Mouse (Mus musculus): ENCODE results near the gene Prr15. TPM values are rescaled to one million over a fixed set of nuclear protein-coding genes. Genes with fewer than 3 reads are reported as not detected.

The Prr15 gene
- total RNA-seq, 2 experiments from 2014 or later = 0.61 to 0.64 TPM

DNA sequence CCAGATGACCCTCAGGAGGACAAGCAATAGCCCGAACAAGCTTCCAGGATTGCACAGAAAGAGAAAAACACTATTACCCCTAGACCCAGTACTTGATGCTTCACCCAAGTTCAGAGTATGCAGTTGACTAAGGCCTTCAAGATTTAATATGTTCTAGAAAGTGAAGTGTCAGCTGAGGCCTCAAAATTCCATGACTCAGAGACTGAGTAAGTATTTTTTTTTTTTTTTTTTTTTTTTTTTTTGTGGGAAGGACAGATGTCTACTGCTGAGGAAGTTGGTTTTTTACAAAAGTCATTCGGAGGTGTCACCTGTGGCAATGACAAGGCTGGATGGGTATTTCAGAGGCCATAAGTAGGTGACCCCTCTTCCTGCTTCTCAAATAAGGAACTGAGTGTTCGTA lies 4.0 kb downstream of the Prr15 start:
- intact Hi-C loops (cut with DNase I) = loop anchor here (5.0 kb wide), 1 partner anchor 72 kb away; no protein-coding TSS in a partner anchor
- DNase-seq = no peak

DNA sequence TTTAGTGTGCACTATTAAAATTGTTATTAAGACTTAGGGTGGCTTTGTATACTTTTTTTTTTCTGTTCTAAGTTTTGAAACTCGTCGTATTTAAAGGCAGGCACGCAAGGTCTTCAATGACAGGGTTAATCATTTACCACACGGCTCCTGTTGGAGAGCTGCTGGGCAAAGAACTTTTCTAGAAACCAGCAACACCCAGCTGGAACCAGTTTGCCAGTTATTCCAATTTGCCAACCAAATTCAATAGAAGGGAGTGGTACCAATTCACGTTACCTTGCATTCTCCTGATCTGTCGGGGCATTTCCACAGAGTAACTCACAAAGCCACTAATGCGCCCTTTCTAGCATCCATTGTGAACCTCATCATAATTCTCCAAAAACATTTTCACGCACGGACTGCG lies 4.5 kb downstream of the Prr15 start:
- DNase-seq = no peak
- intact Hi-C loops (cut with DNase I) = loop anchor here (2.0 kb wide), 1 partner anchor 39 kb away; no protein-coding TSS in a partner anchor

DNA sequence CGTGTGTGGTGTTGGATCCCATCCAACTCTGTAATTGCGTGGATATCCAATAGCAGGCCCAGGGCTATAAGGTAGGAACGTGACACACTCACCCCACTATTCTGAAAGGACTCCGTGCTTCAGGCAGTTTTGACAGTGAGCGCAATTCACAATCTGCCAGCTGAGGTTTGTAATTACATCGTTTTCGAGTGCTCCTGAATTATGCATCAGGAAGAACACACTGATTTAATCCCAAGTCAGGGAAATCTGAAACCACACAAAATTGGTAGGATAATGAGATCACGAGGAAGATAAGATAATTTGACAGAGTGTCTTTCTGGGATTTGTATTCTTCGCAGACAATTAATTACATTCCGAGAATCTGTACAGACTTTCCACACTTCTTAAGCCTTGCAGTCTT lies 6.1 kb downstream of the Prr15 start:
- intact Hi-C loops (cut with DNase I) = loop anchor here (2.0 kb wide), 1 partner anchor 37 kb away; no protein-coding TSS in a partner anchor
- no peak for DNase-seq

DNA sequence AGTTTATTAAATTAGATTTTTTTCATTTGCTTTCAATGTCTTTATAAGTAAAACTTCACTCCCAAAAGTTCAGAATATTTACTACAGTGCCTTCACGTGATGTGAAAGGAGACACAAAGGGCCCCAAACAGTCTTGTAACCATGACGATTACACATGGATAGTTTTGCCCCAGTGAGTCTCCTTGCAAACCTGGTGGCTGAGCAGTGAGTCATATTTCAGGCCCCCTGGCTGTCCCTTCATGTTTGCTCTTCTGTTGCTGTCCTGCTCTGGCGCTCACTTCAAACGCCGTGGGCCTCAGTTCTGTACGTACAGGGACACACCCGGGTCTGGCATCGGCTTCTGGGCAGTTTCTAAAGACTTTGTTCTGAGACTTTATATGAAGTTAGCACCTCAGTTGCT lies 6.6 kb downstream of the Prr15 start:
- no peak for DNase-seq
- intact Hi-C loops (cut with DNase I) = no loop called here

DNA sequence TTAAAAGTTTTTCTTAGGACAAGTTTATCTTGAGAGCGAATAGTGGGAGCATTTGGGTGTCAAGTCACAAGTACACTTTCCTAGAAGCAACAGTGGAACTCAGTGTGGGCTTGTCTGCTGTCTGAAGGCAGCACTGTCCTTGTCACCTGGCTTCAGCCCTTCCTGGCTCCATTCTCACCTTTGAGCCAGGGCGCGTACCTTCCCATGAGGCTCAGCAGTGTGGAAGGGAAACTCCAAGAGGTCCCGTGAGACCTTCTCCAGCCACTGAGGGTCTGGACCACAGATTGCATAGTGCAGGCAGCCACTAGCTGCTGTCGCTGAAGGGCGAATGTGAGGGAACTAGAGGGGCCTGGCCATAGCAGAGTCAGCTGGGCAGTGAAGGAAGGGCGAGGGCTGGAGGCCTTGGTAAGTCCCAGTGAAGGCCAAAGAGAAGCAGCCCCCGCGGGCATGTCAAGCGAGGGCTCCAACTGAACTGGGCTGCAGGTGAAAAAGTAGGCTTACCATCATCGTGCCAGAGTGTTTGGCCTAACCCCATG lies 7.5 kb downstream of the Prr15 start:
- intact Hi-C loops (cut with DNase I) = no loop called here
- DNase-seq = no peak

DNA sequence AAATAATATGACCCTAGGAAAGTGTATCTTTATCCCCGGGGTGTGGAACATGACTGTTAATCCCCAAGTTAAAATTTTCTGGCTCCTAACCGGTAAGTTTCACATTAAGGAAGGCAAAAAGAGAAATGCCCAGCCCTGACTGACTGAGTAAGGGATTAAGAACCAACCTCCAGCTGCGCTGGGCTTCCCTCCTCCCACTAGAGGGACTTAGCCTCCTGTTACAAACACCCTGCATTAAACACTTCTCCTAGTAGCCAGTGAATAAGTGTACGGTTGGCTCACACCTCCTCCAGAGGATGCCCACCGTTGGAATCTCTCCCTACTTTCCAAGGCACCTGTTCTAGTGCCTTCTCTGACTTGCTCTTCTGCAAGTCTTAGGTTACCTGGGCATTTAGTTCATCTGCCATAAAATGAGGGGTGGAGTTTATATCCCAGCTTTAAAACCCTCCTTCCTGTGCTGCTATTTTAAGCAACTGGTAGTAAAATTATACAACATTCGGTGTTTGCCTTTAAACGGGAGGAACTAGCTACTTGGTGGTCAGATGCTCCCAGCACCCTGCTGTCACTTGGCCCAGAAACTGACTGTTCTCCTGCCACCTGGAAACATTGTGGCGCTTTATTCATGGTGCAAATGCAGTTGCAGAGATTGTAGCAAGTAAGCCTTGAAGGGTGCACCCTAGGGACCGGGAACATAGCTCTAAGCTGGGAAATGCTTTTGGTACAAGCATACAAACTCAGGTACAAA lies 8.2 kb downstream of the Prr15 start:
- intact Hi-C loops (cut with DNase I) = no loop called here
- no peak for DNase-seq

DNA sequence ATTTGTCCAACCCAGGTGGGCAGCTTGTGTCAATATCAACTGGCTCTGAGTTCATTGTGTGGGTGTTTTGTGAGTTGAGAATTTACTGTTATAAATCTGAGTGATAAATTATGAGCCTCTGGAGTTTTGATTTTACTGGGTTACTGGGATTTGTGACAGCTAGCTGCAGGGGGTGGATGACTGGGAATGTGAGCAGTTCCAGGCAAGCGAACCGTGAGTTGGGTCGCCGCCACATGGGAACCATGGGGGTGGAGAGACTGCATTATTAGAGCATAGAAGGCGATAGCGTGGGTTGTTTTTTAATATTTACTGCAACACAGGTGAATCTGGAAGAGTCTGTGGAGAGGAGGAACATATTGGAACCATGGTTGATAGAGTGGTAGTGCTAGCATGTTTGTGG lies 11.7 kb downstream of the Prr15 start:
- intact Hi-C loops (cut with DNase I) = no loop called here
- DNase-seq = no peak

DNA sequence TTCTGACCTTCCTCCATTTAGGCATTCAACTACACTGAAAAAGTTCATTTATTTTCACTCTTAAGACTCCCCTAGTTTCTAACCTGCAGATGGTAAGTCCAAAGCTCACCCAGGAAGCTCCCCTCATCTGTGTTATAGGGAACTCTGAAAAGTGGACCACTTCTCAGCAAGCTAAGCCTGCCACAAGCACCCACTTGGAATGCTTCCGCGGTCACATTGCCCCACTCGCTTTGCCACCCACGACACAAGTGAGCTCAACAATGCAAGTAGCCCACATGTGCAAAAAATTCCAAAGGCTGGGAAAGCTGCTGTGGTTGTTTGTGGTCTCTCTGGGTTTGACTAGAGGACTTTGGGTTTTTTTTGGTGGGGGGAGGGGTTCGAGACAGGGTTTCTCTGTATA lies 15.5 kb downstream of the Prr15 start:
- intact Hi-C loops (cut with DNase I) = no loop called here
- no peak for DNase-seq

DNA sequence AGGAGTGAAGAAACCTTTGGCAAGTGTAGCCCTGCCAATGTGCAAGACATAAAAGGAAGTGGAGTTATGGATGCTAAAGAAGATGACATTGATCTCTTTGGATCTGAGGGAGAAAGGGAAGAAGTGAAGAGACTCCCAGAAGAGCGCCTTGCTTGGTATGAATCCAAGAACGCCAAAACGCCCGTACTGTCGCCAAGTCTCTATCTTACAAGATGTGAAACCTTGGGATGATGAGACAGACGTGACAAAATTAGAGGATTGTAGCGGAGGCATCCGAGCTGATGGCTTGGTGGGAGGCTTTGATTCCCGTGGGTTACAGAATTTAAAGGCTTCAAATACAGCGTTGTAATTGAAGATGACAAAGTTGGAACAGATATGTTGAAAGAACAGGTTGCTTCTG lies 16.6 kb downstream of the Prr15 start:
- intact Hi-C loops (cut with DNase I) = no loop called here
- DNase-seq = no peak

DNA sequence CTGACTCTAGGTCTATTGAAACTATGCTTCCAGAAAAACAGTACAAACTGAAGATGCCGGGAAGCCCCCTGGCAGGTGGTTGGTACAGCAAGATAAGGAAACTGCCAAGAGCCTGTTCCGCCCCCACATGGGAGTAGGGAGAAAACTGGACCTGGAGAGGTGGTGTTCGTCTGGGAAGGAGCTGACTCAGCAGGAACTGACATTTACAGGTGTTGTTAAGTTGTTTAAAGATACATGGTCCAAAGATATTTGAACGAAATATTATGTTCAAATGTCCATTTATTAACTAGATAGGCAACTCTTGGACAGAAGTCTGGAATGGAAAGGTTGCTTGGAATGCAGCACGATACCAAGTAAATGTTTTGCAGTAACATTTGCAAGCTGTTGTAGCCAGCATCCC lies 26.2 kb downstream of the Prr15 start:
- intact Hi-C loops (cut with DNase I) = no loop called here

DNA sequence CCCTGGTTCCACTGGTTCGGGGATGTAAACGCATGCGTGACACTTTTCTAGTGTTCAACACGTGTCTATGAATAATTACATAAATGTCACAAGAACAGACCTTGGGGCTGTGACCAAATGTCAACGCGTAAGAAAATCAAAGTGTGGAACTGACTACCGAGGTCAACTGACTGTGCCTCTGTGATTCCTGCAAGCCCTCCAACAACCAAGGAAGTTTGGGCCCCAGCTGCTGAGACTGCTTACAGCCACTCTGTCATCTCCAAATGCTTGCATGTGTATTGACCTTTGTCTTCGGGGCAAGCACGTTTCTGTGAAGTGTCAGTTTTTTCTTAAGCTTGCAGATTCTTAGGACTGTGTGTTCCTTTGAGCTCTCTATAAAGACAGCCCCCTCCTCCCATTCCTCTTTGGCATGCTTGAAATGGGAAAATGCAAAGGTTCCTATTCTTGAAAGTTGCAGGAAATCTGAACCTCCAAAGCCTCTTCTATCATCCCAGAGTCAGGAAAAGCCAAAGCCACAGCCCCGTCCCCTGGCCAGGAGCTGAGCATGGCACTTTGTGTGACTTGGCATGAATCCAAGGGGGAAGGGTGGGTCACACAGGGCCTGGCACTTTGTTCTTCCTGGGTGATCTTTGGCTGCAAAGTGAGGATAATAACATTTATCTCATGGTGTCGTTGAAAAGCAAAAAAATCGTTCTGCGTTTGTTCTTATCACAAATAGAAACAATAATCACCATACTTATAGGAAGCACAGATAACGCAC lies 27.5 kb downstream of the Prr15 start:
- intact Hi-C loops (cut with DNase I) = no loop called here
- DNase-seq = no peak

More for the DNA sequence above, 26.2 kb downstream of the Prr15 start:
- no peak for DNase-seq

DNA sequence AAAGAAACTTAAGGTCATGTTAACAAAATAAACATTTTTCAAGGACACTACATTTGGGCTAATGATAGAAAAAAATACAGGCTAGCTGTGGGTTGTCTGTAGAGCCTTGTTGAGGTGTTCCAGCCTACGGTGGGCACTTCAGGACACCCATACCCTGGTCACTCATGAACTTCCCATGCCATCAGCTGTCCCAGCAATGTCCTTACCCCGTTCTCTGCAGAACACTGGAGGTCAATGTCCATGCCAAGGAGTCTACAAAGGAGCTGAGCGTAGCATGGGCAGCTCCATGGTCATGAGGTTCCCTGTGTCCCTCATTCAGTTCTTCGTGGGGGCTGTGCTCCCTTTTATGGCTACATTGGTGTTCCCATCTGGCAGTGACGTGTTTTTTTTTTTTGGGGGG lies 28.1 kb downstream of the Prr15 start:
- intact Hi-C loops (cut with DNase I) = no loop called here
- no peak for DNase-seq

DNA sequence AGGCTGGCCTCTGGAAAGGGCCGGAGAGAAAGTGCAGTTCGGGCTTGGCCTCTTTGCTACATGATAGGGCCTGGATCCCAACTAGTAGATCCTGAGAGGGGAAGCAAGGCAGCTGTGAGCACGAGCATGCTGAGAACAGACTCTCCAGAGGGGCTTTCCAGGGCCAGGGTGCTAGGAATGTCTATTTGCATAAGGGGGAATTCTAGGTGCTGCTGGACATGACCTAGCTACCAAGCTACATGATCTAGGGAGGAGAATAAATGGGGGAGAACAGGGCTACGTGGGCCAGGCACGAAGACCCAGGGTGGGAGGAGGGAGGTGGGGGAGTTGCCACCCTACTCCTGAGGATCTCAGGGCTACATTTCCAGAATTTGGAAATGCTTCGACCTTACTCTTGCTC lies 30.0 kb downstream of the Prr15 start:
- intact Hi-C loops (cut with DNase I) = no loop called here
- DNase-seq = no peak

DNA sequence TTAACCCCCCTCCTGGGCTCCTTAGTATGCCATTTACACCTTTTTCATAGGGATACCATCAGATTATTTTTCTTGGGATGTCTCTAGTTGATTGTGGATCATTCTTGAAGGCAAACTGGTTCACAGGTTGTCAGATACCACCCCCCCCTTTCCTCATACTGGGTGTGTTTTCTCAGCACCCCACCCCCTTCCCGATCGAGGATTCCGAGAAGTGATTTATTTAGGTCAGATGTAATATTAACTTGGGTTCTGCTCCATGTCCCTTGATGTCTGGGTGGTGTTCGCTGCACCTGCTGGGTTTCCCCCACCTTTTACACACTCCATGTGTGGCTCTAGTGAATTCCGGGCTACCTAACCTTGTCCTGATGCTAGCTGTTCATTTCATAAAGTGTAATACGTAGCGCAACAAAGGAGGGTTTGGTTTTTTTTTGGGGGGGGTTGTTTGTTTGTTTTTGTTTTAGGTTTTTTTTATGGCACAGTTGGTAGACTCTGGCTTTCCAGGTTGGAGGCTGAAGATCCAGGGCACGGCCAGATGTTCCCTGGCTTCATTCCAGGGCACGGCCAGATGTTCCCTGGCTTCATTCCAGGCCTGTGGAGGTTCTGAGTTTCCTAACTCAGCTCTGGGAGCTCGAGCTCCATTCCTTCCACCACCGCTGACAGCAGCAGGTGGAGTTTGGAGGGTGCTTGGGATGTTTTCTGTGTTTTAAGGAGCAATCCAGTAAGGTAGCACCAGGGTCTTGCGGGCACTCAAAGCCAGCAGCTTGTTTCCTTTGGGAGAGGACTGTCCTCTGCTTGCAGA lies 37.1 kb downstream of the Prr15 start:
- intact Hi-C loops (cut with DNase I) = no loop called here
- DNase-seq = no peak

DNA sequence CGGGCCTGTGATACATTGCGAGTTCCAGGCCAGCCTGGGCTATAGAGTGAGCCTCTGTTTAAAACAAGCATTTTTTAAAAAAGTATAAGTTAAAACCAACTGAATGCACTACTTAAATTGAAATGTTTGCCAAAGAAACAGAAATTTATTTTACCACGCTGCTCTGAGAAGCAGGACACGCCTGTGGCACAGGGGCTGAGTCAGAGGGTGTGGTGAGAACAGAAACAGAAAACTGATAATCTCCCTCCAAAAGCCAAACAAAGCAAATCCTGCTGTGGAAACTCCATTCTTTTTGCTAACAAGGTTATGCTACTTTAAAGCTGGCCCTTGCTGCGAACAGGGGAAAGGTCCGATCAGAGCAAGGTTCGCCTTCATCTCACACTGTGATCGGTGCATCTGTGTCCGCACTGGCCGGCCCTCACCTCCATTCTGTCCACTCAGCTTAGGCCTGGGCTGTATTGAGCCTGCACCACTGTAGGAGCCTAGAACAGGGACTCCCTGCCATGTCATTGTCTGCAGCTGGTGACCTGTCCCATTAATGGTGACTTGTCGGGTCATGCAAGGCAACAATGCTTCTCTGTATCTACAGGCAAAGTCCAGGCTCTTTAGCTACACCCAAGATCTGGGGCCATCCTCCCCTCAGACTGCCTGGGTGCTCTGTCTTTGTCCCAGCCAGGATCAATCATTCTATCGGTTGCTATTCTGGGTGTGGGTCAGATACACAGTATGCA lies 38.9 kb downstream of the Prr15 start:
- DNase-seq = no peak
- intact Hi-C loops (cut with DNase I) = no loop called here

DNA sequence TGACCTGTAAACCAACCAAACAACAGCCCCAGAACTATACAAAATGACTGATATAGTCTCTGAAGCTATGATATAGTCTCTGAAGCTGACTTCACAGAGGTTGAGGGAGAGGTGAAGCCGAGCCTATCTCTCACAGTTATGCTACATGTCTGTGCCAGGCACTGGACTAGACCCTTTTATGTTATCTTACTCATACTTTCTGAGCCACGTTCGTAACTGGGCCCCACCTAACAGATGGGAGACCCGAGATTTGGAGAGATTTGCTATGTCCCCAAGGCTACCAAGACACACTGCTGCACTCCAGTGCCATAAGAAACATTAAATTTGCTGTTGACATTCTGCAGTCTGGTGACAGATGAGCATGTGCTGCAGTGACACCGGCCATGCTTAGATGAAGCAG lies 41.0 kb downstream of the Prr15 start:
- no peak for DNase-seq
- intact Hi-C loops (cut with DNase I) = no loop called here

DNA sequence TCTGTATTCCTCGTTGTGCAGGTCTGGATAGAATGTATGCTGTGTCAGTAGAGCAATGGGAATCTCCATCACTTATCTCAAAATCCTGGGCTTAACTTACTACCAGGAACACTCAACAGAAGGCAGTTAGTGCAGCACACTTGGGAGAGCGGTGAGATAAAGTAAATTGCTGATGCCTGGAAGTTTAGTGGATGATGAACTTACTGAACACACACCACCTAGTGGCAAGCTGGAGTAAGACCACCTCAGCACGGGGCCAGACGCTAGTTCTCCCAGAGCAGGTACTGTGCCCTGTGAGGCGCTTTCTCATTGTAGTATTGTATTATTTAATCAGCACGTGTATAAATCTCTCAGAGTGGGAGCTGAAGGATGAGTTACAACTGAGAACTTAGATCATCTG lies 42.4 kb downstream of the Prr15 start:
- DNase-seq = no peak
- intact Hi-C loops (cut with DNase I) = loop anchor here (2.0 kb wide), 2 partner anchors 37 to 113 kb away; no protein-coding TSS in a partner anchor

DNA sequence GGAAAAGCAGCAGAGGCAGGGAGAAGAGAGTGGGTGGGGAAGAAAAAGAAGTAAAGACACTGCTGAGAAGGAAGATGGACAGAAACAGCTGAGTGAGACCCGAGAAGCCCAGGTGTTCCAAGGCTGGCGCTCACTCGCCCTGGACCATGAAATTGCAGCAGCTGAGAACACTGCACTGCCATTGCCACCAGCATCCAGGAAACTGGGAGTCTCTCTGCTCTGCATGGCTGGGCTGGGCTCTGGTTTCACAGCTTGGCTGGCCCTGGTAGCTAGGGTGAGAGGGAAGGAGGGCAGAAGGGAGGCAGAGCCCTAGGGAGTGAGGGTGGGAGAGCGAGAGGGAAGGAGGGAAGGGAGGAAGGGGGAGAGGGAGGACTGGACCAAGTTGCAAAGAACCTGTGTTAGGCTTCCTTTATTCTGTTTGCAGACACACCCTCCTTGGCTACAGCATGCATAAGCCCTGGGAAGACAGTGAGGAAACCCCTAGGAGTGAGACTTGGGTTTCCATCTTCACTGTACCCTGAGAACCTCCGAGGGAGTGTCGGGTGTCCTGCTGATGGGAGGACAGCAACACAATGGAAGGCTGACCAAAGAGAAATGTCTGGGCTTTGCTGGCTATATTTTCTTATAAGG lies 44.4 kb downstream of the Prr15 start:
- DNase-seq = peak; percentile 37 to 39
- intact Hi-C loops (cut with DNase I) = loop anchor here (2.0 kb wide), 2 partner anchors 39 to 115 kb away; no protein-coding TSS in a partner anchor

DNA sequence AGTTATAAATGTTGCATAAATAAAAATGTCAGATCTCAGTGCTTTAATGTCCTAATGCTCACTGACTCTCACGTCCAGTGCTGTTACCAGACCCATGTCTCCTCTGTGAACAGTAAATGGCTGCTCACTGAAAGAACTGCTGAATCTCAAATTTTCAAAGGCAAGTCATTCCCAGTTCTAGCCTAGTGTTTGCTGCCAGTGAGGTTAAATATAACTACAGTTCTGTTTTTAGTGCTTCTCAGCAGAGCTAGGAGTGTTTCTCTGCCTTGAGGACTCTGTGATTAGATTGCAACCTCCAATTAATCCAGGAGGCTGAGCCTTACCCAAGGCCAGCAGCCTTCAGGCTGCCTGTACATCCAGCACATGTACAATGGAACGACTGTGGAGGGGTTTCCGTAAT lies 46.2 kb downstream of the Prr15 start:
- no peak for DNase-seq
- intact Hi-C loops (cut with DNase I) = no loop called here

DNA sequence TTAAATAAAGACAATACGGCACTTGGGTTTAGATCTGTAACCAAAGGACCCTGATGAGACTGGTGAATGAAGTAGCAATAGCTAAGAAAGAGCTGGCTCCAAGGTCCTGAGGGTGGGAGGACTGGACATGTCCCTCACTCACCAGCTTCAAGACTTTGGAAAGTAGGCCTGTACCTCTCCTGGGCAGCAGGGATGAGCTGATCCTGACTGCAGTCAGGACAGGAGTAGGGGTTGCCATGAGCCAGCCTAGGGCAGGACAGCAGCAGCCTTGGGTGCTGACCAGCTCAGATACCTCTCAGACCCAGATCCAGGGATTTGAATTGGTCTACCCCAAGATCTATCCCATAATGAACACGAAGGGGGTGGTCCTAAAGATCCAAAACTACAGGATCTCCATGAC lies 53.7 kb downstream of the Prr15 start:
- intact Hi-C loops (cut with DNase I) = no loop called here
- DNase-seq = no peak

Data from gastrocnemius, postnatal 36 days (tissue).